Mouse (Mus musculus) heart, adult 2 months (tissue): ENCODE measurements around the gene Cotl1.

Source experiments
- CTCF ChIP-seq: fragments of 200-600 bp; IDR thresholded peaks from 2 replicates; pipeline ENCODE4 v1.8.1; 2022; ENCODE audit warnings: antibody characterized with exemption, mild to moderate bottlenecking, moderate library complexity
- EP300 ChIP-seq: fragments of 200-500 bp; IDR thresholded peaks from 2 replicates; pipeline ENCODE4 v1.6.1; 2011; ENCODE audit warnings: low read depth, low read length, control low read depth; ENCODE audit not compliant: insufficient read depth

DNA sequence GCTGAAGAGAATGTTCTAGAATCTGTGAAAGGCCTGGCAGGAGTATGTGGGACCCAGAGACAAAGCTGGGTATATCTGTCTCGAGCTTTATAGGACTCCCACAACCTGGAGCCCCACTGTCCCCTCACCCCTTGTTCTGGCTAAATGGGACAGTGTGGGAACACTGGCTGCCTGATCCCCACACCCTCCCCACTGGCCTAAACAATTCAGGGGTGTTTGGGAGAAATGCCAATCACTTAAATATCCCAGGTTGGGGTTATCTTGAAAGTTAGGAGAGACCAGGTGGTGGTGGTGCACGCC is 41.4 kb downstream of the Cotl1 start:
- TF ChIP-seq CTCF (no peak), EP300 (no peak)
